Mouse (Mus musculus): ENCODE results near the gene Gm20075. TPM values are rescaled to one million over a fixed set of nuclear protein-coding genes. Genes with fewer than 3 reads are reported as not detected.
A peak's percentile ranks its signal among the peaks of the same experiment; 100 is the strongest.
"Not testable (repeated sequence)": the region's sequence is repeated elsewhere in the genome, so short reads cannot be mapped to it uniquely, and the experiment has no call there.

Gm20075 gene
- total RNA-seq (2014; rRNA removed) (0.14 and 0.58 TPM in 2 replicates), polyA plus RNA-seq (2015; fragmentation: Nextera tagmentation; extraction: Ambion mirVana) (9.1 and 15.1 TPM in 2 replicates)

DNA sequence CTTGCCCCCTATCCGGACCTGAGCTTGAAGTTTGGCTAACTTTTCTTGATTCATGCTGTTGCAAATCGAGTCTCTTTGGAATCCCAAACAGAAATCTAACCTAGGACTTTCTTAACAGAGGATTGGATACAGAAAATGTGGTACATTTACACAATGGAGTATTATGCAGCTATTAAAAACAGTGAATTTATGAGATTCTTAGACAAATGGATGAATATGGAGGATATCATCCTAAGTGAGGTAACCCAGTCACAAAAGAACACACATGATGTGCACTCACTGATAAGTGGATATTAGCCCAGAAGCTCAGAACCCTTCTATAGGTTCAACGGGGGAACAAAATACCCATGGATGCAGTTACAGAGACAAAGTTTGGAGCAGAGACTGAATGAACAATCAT lies at the start of gene Gm20075:
Gm20075 (minus strand) TSS at position 101 of the 400 bp plus-strand sequence.
- not testable (repeated sequence) for H3K4me3 ChIP-seq (ENCODE audit: low read length); H3K4me1 ChIP-seq (ENCODE audit: insufficient read depth, low read length); H3K27ac ChIP-seq; H3K36me3 ChIP-seq (ENCODE audit: insufficient read depth, low read length); H3K27me3 ChIP-seq (ENCODE audit: insufficient read depth, low read length); DNase-seq (ENCODE audit: low spot score); H3K4me2 ChIP-seq (ENCODE audit: low read depth, low read length); H3K9ac ChIP-seq (replicated peaks; ENCODE audit: low read length); ATAC-seq; H3K9me3 ChIP-seq (ENCODE audit: low read length)
- 94% methylated on average over 3 of the region's 3 CpGs for WGBS

DNA sequence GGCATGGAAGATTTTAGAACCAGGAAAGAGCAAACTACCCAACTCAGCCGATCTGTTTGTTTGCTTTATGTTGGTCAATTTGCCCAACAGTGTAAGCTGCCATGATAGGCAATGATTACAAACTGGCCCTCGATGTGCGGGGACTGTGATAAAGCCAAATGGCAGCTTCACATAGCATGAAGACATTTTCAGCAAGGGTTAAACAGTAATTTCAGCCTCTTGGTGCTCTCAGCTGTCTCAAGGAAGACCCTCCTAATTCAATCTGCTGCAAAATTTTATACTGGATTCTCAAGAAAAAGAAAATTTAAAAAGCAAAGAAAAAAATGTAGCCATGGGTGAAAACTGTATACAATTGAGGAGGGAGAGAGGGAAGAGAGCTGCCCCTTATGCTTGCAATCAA lies 47.9 kb upstream of the Gm20075 start:
- Histone ChIP-seq H3K36me3 (ENCODE audit: insufficient read depth, low read length) (no peaks in the 10 kb centered on the region), H3K9me3 (ENCODE audit: low read length) (no peaks in the 10 kb centered on the region), H3K4me3 (ENCODE audit: low read length) (no peak overlapping the region), H3K9ac (replicated peaks; ENCODE audit: low read length) (peak overlapping the region; percentile 18; the same call in 1 of the 2 replicates), H3K4me2 (ENCODE audit: low read depth, low read length) (peak overlapping the region; percentile 89), H3K27ac (0 out of 2 replicates have a peak overlapping the region, but pooled peaks have one; percentile 74), H3K4me1 (ENCODE audit: insufficient read depth, low read length) (no peaks in the 10 kb centered on the region; the same call in 1 of the 2 replicates), H3K27me3 (ENCODE audit: insufficient read depth, low read length) (no peaks in the 10 kb centered on the region)
- no peak for ATAC-seq
- no peak for TF ChIP-seq CTCF (IDR thresholded peaks at IDR 0.05; ENCODE audit: low read depth)
- WGBS: 80% methylated on average over 3 of the region's 3 CpGs
- no peak for DNase-seq (ENCODE audit: low spot score)

DNA sequence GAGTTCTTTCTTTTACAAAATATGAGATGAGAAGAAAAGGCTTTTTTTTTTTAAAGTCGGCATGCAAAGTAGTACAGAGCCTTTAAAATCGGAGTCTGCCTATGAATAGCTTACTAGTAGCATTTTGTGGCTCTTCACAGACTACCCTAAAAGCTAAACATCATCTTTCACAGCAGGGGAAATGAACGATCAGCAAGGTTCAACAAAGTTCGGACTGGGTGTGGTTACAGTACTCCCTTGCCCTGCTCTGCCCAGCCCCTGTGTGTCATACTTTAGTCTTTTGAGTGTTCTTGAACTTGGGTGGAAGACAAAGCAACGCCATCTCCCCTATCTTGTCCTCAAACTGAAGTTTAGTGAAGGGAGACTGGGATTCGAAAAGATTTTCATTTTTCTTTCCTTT lies 45.5 kb upstream of the Gm20075 start:
- TF ChIP-seq CTCF (IDR thresholded peaks at IDR 0.05; ENCODE audit: low read depth): no peak
- Histone ChIP-seq H3K4me1 (ENCODE audit: insufficient read depth, low read length) (no peaks in the 10 kb centered on the region), H3K4me3 (ENCODE audit: low read length) (no peak overlapping the region), H3K9me3 (ENCODE audit: low read length) (no peaks in the 10 kb centered on the region), H3K9ac (replicated peaks; ENCODE audit: low read length) (no peak overlapping the region), H3K4me2 (ENCODE audit: low read depth, low read length) (no peak overlapping the region), H3K36me3 (ENCODE audit: insufficient read depth, low read length) (no peaks in the 10 kb centered on the region), H3K27me3 (ENCODE audit: insufficient read depth, low read length) (no peaks in the 10 kb centered on the region), H3K27ac (no peak overlapping the region)
- 83% methylated on average over 6 of the region's 6 CpGs for WGBS
- ATAC-seq (no peak), DNase-seq (ENCODE audit: low spot score) (no peak)

DNA sequence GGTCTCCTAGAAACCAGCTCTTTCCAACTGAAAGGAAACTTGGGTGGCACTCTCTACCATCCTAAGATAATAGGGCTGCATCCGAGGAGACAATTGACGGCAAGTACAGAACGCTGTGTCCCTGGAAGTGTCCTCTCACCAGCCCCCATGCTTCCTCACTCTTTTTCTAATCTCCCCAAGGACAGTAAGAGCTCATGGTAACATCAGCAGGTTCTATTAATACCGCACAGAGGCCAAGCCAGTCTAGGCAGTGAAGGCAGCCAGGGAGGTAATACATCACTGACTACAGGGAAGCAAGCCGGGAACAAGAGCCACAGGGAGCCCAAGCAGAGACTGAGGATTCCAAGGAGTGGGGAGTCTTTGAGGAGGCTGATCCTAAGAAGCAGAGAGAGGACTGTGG lies 43.8 kb upstream of the Gm20075 start:
- no peak overlapping the region for H3K9ac ChIP-seq (replicated peaks; ENCODE audit: low read length)
- H3K4me2 ChIP-seq (ENCODE audit: low read depth, low read length): no peak overlapping the region
- H3K4me1 ChIP-seq (ENCODE audit: insufficient read depth, low read length): no peaks in the 10 kb centered on the region
- DNase-seq (ENCODE audit: low spot score) (no peak), ATAC-seq (no peak)
- H3K36me3 ChIP-seq (ENCODE audit: insufficient read depth, low read length): no peaks in the 10 kb centered on the region
- 70% methylated on average over 5 of the region's 5 CpGs for WGBS
- no peaks in the 10 kb centered on the region for H3K27me3 ChIP-seq (ENCODE audit: insufficient read depth, low read length)
- no peak for TF ChIP-seq CTCF (IDR thresholded peaks at IDR 0.05; ENCODE audit: low read depth)
- H3K9me3 ChIP-seq (ENCODE audit: low read length): no peaks in the 10 kb centered on the region
- H3K4me3 ChIP-seq (ENCODE audit: low read length): no peak overlapping the region
- no peak overlapping the region for H3K27ac ChIP-seq

DNA sequence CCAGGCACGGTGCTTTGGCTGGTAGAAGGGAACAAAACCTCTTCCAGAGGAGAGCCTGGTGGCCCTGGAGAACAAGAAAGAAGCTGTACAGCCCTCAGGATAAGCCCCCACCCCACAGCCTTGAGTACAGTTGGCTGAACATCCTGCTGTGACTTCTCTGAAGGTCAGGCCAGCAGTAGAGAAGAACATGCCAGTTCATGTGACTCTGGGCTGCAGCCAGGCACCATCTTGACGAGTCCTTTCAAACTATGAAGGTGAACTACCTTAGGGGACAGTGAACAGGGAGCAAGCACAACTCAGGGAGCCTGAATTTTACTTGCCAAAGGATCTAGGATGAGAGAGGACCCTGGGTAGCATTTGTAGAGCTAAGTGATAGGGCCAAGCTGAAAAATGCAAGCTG lies 31.5 kb upstream of the Gm20075 start:
- Histone ChIP-seq H3K9ac (replicated peaks; ENCODE audit: low read length) (no peak overlapping the region), H3K9me3 (ENCODE audit: low read length) (no peaks in the 10 kb centered on the region), H3K4me2 (ENCODE audit: low read depth, low read length) (no peak overlapping the region), H3K4me3 (ENCODE audit: low read length) (no peak overlapping the region), H3K4me1 (ENCODE audit: insufficient read depth, low read length) (0 out of 2 replicates have a peak, but pooled peaks cover 4% of the 10 kb centered on the region), H3K36me3 (ENCODE audit: insufficient read depth, low read length) (no peaks in the 10 kb centered on the region), H3K27ac (no peak overlapping the region), H3K27me3 (ENCODE audit: insufficient read depth, low read length) (no peaks in the 10 kb centered on the region)
- ATAC-seq (no peak), DNase-seq (ENCODE audit: low spot score) (no peak)
- WGBS: 77% methylated on average over 2 of the region's 2 CpGs
- no peak for TF ChIP-seq CTCF (IDR thresholded peaks at IDR 0.05; ENCODE audit: low read depth)

DNA sequence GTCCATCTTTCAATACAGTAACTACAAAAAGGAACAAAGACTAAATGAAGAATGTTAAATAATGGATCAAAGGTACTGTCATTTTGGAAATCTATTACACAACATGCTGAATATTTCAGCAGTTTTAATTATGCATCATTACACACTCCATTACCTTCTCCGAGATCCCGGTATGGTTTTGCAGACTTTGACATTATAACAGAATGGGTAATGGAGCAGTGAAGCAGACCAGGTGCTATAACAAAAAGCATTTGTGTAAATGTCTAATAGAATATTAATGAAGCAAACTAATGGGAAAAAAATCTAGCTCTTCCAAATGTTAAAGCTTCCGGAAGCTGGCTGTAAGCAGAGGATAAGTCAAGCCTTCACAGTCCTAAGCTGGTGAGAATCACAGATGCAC lies 29.6 kb upstream of the Gm20075 start:
- H3K9me3 ChIP-seq (ENCODE audit: low read length): no peaks in the 10 kb centered on the region
- no peak for TF ChIP-seq CTCF (IDR thresholded peaks at IDR 0.05; ENCODE audit: low read depth)
- 0 out of 2 replicates have a peak, but pooled peaks cover 4% of the 10 kb centered on the region for H3K4me1 ChIP-seq (ENCODE audit: insufficient read depth, low read length)
- no peaks in the 10 kb centered on the region for H3K27me3 ChIP-seq (ENCODE audit: insufficient read depth, low read length)
- ATAC-seq: no peak
- DNase-seq (ENCODE audit: low spot score): no peak
- H3K36me3 ChIP-seq (ENCODE audit: insufficient read depth, low read length): no peaks in the 10 kb centered on the region
- no peak overlapping the region for H3K4me3 ChIP-seq (ENCODE audit: low read length)
- H3K9ac ChIP-seq (replicated peaks; ENCODE audit: low read length): no peak overlapping the region
- WGBS: 45% methylated on average over 3 of the region's 3 CpGs
- H3K27ac ChIP-seq: no peak overlapping the region
- H3K4me2 ChIP-seq (ENCODE audit: low read depth, low read length): no peak overlapping the region

DNA sequence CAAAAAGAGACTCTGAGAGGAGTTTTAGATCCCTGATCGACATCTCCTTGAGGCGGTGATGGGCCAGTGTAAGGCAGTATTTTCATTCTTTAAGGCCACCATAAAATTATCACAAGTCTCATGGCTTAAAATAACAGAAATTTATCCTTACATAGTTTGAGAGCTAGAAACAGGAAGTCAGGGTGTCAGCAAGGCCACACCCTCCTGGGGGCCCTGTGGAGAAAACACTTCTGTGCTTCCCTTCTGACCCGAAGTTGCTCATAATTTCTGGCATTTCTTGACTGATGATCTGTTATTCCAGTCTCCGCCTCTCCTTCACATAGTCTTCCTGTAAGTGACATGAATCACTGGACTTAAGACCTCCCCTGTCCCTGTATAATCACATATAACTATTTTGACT lies 25.2 kb upstream of the Gm20075 start:
- ATAC-seq: no peak
- no peaks in the 10 kb centered on the region for H3K9me3 ChIP-seq (ENCODE audit: low read length)
- 91% methylated on average over 4 of the region's 4 CpGs for WGBS
- H3K27ac ChIP-seq: no peak overlapping the region
- no peak for TF ChIP-seq CTCF (IDR thresholded peaks at IDR 0.05; ENCODE audit: low read depth)
- H3K36me3 ChIP-seq (ENCODE audit: insufficient read depth, low read length): no peaks in the 10 kb centered on the region
- H3K27me3 ChIP-seq (ENCODE audit: insufficient read depth, low read length): no peaks in the 10 kb centered on the region
- H3K9ac ChIP-seq (replicated peaks; ENCODE audit: low read length): no peak overlapping the region
- no peaks in the 10 kb centered on the region for H3K4me1 ChIP-seq (ENCODE audit: insufficient read depth, low read length)
- H3K4me3 ChIP-seq (ENCODE audit: low read length): no peak overlapping the region
- no peak overlapping the region for H3K4me2 ChIP-seq (ENCODE audit: low read depth, low read length)
- DNase-seq (ENCODE audit: low spot score): no peak
